Mouse (Mus musculus) hindbrain, embryonic 12.5 days (tissue): ENCODE measurements around the gene Crb1. TPM values are rescaled to one million over a fixed set of nuclear protein-coding genes. Genes with fewer than 3 reads are reported as not detected.

ENCODE experiments used
- ATAC-seq: fragments of 200-750 bp; cut with Nextera tagmentation; 2 replicates; pipeline ENCODE4 v1.8.0; 2017; ENCODE audit warnings: moderate TSS enrichment; ENCODE audit not compliant: low FRiP score
- H3K27ac ChIP-seq: fragments of 300-500 bp; sonication (generic); 2 replicates; pipeline ENCODE4 v1.5.1; 2016; ENCODE audit warnings: mild to moderate bottlenecking
- H3K27me3 ChIP-seq: fragments of 300-500 bp; sonication (generic); 2 replicates; pipeline ENCODE4 v1.6.1; 2016; ENCODE audit warnings: mild to moderate bottlenecking
- H3K36me3 ChIP-seq: fragments of 300-500 bp; sonication (generic); 2 replicates; pipeline ENCODE4 v1.6.1; 2016; ENCODE audit warnings: mild to moderate bottlenecking
- H3K4me1 ChIP-seq: fragments of 300-500 bp; sonication (generic); 2 replicates; pipeline ENCODE4 v1.6.1; 2016
- H3K4me2 ChIP-seq: fragments of 300-500 bp; sonication (generic); replicated peaks from 2 replicates; pipeline ENCODE4 v1.6.1; 2016; ENCODE audit warnings: mild to moderate bottlenecking
- H3K4me3 ChIP-seq: fragments of 300-500 bp; sonication (generic); 2 replicates; pipeline ENCODE4 v1.5.1; 2016; ENCODE audit warnings: mild to moderate bottlenecking
- H3K9ac ChIP-seq: fragments of 300-500 bp; sonication (generic); 2 replicates; pipeline ENCODE4 v1.6.1; 2016; ENCODE audit warnings: mild to moderate bottlenecking, moderate library complexity
- H3K9me3 ChIP-seq: fragments of 300-500 bp; sonication (generic); replicated peaks from 2 replicates; pipeline ENCODE4 v1.6.1; 2016; ENCODE audit warnings: mild to moderate bottlenecking
- WGBS: fragments of 180-500 bp; shearing (Covaris S2); methylation state at CpG from one replicate; pipeline ENCODE4 v1.1.7; 2016; 5-methylcytosine and 5-hydroxymethylcytosine counted together
- polyA plus RNA-seq: library from polyadenylated mRNA; unstranded; fragments of >200 nt; fragmentation: Nextera tagmentation; extraction: Ambion mirVana; gene quantifications from 2 replicates; pipeline ENCODE4 v1.2.1, GENCODE M21; 2016

The Crb1 gene
- polyA plus RNA-seq, 1 experiment from 2014 or later, result 3.0 TPM

- H3K9ac ChIP-seq, result no peak overlapping the region
- H3K4me1 ChIP-seq, result no peaks in the 10 kb centered on the region
- 84% methylated on average over 6 of the region's 6 CpGs for WGBS
- no peaks in the 10 kb centered on the region for H3K36me3 ChIP-seq
- no peak overlapping the region for H3K4me3 ChIP-seq
- no peaks in the 10 kb centered on the region for H3K27me3 ChIP-seq
- H3K4me2 ChIP-seq, result no peak overlapping the region
- no peak for ATAC-seq
- H3K9me3 ChIP-seq, result no peaks in the 10 kb centered on the region
- no peak overlapping the region for H3K27ac ChIP-seq
Observed at GRCm38 (mm10) chr1:139249159-139249558, 127.7 kb downstream of the Crb1 start.

- Histone ChIP-seq H3K27me3 (no peaks in the 10 kb centered on the region), H3K9me3 (no peaks in the 10 kb centered on the region), H3K36me3 (no peaks in the 10 kb centered on the region), H3K9ac (no peak overlapping the region), H3K4me1 (no peaks in the 10 kb centered on the region), H3K27ac (no peak overlapping the region), H3K4me2 (no peak overlapping the region), H3K4me3 (no peak overlapping the region)
- 79% methylated on average over 12 of the region's 12 CpGs for WGBS
- no peak for ATAC-seq
Observed at GRCm38 (mm10) chr1:139246723-139247380, 130.0 kb downstream of the Crb1 start.

- Histone ChIP-seq H3K9ac (no peak overlapping the region), H3K4me3 (no peak overlapping the region), H3K27me3 (no peaks in the 10 kb centered on the region), H3K9me3 (no peaks in the 10 kb centered on the region), H3K4me1 (no peaks in the 10 kb centered on the region), H3K4me2 (no peak overlapping the region), H3K27ac (no peak overlapping the region), H3K36me3 (no peaks in the 10 kb centered on the region)
- WGBS, result 62% methylated on average over 5 of the region's 5 CpGs
- ATAC-seq, result no peak
Observed at GRCm38 (mm10) chr1:139236794-139237193, 140.1 kb downstream of the Crb1 start.

- ATAC-seq, result no peak
- WGBS, result 77% methylated on average over 3 of the region's 3 CpGs
Observed at GRCm38 (mm10) chr1:139234611-139235568, 142.0 kb downstream of the Crb1 start.

GRCm38 (mm10) chr1:139232636-139233035 lies 144.3 kb downstream of the Crb1 start:
- no peaks in the 10 kb centered on the region for H3K27me3 ChIP-seq
- no peak overlapping the region for H3K9ac ChIP-seq
- H3K9me3 ChIP-seq, result no peaks in the 10 kb centered on the region
- H3K4me1 ChIP-seq, result no peaks in the 10 kb centered on the region
- no peak for ATAC-seq
- H3K4me3 ChIP-seq, result no peak overlapping the region
- no peaks in the 10 kb centered on the region for H3K36me3 ChIP-seq
- WGBS, result 68% methylated on average over 3 of the region's 3 CpGs
- no peak overlapping the region for H3K4me2 ChIP-seq
- no peak overlapping the region for H3K27ac ChIP-seq

More at GRCm38 (mm10) chr1:139234611-139235568, 142.0 kb downstream of the Crb1 start:
- H3K4me3 ChIP-seq, result no peak overlapping the region
- H3K4me1 ChIP-seq, result no peaks in the 10 kb centered on the region
- no peaks in the 10 kb centered on the region for H3K36me3 ChIP-seq
- no peaks in the 10 kb centered on the region for H3K9me3 ChIP-seq
- H3K27ac ChIP-seq, result no peak overlapping the region
- H3K4me2 ChIP-seq, result no peak overlapping the region
- H3K9ac ChIP-seq, result no peak overlapping the region
- H3K27me3 ChIP-seq, result no peaks in the 10 kb centered on the region

- no peaks in the 10 kb centered on the region for H3K4me1 ChIP-seq
- H3K27me3 ChIP-seq, result no peaks in the 10 kb centered on the region
- no peak overlapping the region for H3K4me2 ChIP-seq
- ATAC-seq, result no peak
- H3K9ac ChIP-seq, result no peak overlapping the region
- no peak overlapping the region for H3K4me3 ChIP-seq
- no peak overlapping the region for H3K27ac ChIP-seq
- no peaks in the 10 kb centered on the region for H3K9me3 ChIP-seq
- WGBS, result 82% methylated on average over 6 of the region's 6 CpGs
- H3K36me3 ChIP-seq, result no peaks in the 10 kb centered on the region
Observed at GRCm38 (mm10) chr1:139224309-139224949, 152.5 kb downstream of the Crb1 start.

GRCm38 (mm10) chr1:139223804-139224203 lies 153.1 kb downstream of the Crb1 start:
- Histone ChIP-seq H3K4me2 (no peak overlapping the region), H3K27ac (no peak overlapping the region), H3K9ac (no peak overlapping the region), H3K4me3 (no peak overlapping the region), H3K9me3 (no peaks in the 10 kb centered on the region), H3K27me3 (no peaks in the 10 kb centered on the region), H3K4me1 (no peaks in the 10 kb centered on the region), H3K36me3 (no peaks in the 10 kb centered on the region)
- ATAC-seq, result no peak
- 75% methylated on average over 4 of the region's 4 CpGs for WGBS

GRCm38 (mm10) chr1:139215311-139215710 lies 161.6 kb downstream of the Crb1 start:
- H3K9me3 ChIP-seq, result no peaks in the 10 kb centered on the region
- no peaks in the 10 kb centered on the region for H3K27me3 ChIP-seq
- H3K9ac ChIP-seq, result no peak overlapping the region
- 63% methylated on average over 8 of the region's 8 CpGs for WGBS
- no peak overlapping the region for H3K4me2 ChIP-seq
- no peak for ATAC-seq
- no peak overlapping the region for H3K4me3 ChIP-seq
- no peak overlapping the region for H3K27ac ChIP-seq
- peaks cover 3% of the 10 kb centered on the region; the same call in 1 of the 2 replicates for H3K4me1 ChIP-seq
- H3K36me3 ChIP-seq, result no peaks in the 10 kb centered on the region

GRCm38 (mm10) chr1:139210505-139210904 lies 166.4 kb downstream of the Crb1 start:
- no peaks in the 10 kb centered on the region for H3K27me3 ChIP-seq
- no peak overlapping the region for H3K27ac ChIP-seq
- no peaks in the 10 kb centered on the region for H3K9me3 ChIP-seq
- H3K4me2 ChIP-seq, result no peak overlapping the region
- H3K4me3 ChIP-seq, result no peak overlapping the region
- ATAC-seq, result no peak
- peaks cover 9% of the 10 kb centered on the region for H3K4me1 ChIP-seq
- no peaks in the 10 kb centered on the region for H3K36me3 ChIP-seq
- H3K9ac ChIP-seq, result no peak overlapping the region
- WGBS, result 73% methylated on average over 4 of the region's 4 CpGs

- peaks cover 9% of the 10 kb centered on the region for H3K4me1 ChIP-seq
- H3K36me3 ChIP-seq, result no peaks in the 10 kb centered on the region
- 0 out of 2 replicates have a peak overlapping the region, but pooled peaks have one; percentile 4 for H3K4me2 ChIP-seq
- H3K9me3 ChIP-seq, result no peaks in the 10 kb centered on the region
- H3K27ac ChIP-seq, result no peak overlapping the region
- no peak overlapping the region for H3K4me3 ChIP-seq
- WGBS, result 18% methylated on average over 7 of the region's 7 CpGs
- ATAC-seq, result peak; percentile 42; the same call in 1 of the 2 replicates
- H3K9ac ChIP-seq, result no peak overlapping the region
- no peaks in the 10 kb centered on the region for H3K27me3 ChIP-seq
Observed at GRCm38 (mm10) chr1:139209796-139210195, 167.1 kb downstream of the Crb1 start.

GRCm38 (mm10) chr1:139206259-139206658 lies 170.6 kb downstream of the Crb1 start:
- Histone ChIP-seq H3K9me3 (no peaks in the 10 kb centered on the region), H3K4me1 (peaks cover 9% of the 10 kb centered on the region), H3K4me3 (no peak overlapping the region), H3K9ac (no peak overlapping the region), H3K4me2 (no peak overlapping the region), H3K27ac (no peak overlapping the region), H3K27me3 (no peaks in the 10 kb centered on the region), H3K36me3 (no peaks in the 10 kb centered on the region)
- ATAC-seq, result no peak
- 78% methylated on average over 4 of the region's 4 CpGs for WGBS

GRCm38 (mm10) chr1:139203026-139203425 lies 173.9 kb downstream of the Crb1 start:
- Histone ChIP-seq H3K9me3 (no peaks in the 10 kb centered on the region), H3K36me3 (no peaks in the 10 kb centered on the region), H3K27me3 (no peaks in the 10 kb centered on the region), H3K9ac (no peak overlapping the region), H3K4me1 (no peaks in the 10 kb centered on the region), H3K4me2 (no peak overlapping the region), H3K4me3 (no peak overlapping the region), H3K27ac (no peak overlapping the region)
- ATAC-seq, result no peak
- 80% methylated on average over 5 of the region's 5 CpGs for WGBS
